Mouse (Mus musculus): ENCODE measurements at regions not wholly inside any gene's neighbourhood (a gene's known extent, or its start where the extent isn't known, plus 50 kb on each side); places are given as distances from the start of the nearest gene placed in this dataset.

DNA sequence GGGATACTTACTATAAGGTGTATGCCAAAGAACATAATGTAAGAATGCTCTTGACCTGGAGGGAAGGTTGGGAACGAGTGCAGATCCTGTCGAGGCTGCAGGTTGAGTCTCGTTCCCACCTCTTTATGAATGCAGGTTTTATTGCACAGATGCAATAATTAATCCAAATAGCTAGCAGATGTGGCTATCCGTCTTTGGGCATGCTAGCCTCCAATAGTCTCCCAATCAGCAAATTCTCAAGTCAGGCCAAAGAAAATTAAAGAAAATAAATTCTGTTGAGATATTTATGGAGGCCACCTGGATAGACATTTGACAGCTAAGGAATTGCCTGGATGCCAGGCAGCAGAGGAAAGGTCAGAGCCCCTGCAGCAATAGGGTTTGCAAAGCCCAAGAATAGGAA lies 175.7 kb upstream of the Spag17 start:
- no peak for DNase-seq (ENCODE audit: low spot score)

DNA sequence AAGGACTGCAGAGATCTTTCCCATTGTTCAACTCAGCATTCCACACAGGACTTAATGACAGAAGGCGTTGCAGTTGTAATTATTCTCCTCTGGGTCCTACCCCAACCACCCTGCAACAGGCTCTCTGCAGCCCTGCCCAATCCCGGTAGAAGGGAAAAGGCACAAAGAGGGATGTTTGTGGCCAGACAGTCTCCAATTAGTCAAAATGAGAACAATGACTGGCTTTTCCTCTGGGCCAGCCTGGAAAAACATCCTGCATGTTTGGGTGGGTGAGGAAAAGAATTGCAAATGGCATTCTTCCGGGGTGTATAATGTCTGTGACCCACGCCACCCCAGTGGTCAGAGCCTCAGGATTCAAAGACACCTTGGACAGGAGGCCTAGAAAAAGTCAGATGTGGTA lies 168.8 kb upstream of the Spag17 start:
- no peak for DNase-seq (ENCODE audit: low spot score)

DNA sequence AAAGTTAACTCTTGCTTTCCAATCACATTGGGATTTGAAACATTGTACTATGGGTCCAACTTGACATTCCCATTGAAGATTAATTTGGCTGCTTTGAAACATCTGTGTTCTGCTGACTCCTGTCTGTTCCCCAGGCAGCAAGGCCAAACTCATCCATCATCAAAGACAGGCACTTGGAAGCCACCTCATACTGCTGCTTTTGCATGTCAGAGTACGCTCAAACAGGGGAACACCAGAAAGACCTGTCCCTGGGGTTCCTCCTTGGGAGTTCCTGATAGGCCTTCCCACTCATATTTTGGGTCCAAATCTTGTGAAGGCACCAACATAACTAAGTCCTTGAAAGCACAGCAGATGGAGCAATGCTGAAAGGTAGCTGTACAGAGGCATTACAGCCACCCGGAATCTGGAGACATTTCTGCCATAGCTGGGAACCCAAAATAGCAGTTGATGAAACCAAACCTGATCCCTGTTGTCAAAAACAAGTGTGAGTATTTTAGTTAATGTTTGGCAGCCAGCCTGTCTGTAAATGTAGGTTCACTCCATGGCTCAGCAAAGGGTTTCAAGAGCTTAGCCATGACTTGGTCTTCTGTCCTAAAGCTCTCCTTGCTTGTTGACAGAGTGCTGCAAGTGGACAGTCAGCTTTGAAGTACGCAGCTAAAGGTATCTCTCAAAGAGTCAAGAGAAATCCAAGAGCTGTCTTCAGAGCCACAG lies 147.0 kb upstream of the Spag17 start:
- DNase-seq (ENCODE audit: low spot score) = peak; percentile 46

DNA sequence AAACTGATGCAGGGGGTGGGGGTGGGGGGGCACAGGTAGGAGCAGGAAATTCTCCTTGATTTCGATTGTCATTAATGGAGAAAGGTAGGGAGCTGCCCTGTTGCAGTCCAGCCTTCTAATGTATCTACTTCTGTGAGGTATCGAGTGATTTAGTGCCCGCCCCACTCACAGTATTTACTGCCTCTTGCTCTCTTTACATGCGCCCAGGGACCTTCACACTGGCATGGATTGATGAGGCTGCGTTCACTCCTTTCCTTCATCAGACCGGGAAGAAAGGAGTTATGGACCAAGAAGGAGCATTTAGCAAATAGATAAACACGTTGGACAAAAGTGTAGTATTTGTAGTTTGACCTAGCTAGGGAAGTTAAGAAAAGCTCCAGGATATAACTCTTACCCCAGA lies 145.6 kb upstream of the Spag17 start:
- no peak for DNase-seq (ENCODE audit: low spot score)

DNA sequence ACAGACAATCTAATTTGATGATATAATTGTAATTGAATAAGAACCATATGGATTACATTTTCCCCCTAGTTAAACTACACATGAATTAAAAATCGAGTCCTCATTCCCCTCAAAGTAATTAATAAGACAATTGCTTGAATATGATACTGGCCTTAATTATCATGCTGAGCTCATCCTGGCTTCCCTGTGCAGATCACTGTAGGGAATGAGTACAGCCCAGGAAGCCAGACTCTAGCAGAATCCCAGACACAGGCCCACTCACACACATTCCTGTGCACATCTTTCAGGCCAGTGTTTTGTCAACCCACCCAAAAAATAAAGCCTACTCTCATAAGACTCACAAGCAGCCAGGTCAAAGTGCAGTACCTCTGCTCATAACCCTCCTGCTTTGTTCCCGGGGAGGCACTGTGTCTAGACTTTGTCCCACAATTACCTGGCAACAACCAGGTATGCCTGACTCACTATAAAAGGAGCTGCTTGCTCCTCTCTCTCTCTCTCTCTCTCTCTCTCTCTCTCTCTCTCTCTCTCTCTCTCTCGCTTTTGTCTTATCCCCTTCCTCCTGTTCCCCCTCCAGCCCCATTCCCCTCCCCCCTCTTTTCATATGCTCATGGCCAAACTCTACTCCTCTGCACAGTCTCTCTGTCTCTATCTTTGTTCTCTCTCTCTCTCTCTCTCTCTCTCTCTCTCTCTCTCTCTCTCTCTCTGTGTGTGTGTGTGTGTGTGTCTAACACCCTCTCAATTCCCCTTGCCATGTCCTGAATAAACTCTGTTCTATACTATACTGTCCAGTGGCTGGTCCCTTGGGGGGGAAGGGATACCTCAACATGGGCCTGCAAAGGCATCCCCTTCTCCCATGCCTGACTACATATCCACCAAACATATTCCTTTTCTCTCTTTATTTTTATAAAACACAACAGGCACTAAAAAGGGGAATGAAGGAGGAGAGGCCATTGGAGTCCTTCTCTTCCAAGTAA lies 143.7 kb upstream of the Spag17 start:
- no peak for DNase-seq (ENCODE audit: low spot score)

DNA sequence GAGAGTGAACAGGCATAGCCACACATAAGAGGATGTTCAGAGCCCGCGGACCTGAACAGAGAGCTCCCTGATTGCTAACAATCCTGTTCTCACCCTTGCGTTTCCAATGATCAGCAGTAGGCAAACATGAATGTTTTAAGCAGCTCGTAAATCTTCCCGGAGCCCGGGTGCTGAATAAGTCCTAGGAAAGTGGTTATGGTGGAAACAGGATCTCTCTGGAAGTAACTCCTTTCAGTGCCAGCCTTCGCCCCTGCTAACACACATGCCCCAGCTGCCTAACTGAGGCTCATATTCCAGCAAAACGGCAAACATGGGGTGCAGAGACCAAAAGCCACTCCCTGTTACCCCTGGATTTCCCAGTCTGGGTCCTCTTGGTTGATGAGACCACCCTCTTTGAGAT lies 135.5 kb upstream of the Spag17 start:
- no peak for DNase-seq (ENCODE audit: low spot score)

DNA sequence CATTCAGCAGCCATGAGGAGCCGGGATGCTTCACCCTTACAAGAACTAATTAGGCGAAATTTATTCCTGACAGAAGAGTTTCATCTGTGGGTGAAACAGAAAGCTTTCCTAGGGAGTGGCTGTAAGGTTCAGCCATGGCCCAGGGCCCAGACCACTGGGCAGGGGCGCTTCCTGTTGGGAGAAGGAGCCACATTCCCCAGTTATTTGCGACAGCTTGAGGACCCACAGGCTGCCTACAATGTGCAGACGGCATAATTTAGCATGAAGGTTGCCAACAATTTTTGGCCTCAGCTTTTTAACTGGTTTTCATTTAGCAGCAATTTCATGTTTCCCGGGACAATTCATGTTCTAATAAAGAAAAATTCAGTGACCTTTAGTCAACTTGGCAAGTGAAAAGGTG lies 106.7 kb upstream of the Spag17 start:
- DNase-seq (ENCODE audit: low spot score) = peak; percentile 1

DNA sequence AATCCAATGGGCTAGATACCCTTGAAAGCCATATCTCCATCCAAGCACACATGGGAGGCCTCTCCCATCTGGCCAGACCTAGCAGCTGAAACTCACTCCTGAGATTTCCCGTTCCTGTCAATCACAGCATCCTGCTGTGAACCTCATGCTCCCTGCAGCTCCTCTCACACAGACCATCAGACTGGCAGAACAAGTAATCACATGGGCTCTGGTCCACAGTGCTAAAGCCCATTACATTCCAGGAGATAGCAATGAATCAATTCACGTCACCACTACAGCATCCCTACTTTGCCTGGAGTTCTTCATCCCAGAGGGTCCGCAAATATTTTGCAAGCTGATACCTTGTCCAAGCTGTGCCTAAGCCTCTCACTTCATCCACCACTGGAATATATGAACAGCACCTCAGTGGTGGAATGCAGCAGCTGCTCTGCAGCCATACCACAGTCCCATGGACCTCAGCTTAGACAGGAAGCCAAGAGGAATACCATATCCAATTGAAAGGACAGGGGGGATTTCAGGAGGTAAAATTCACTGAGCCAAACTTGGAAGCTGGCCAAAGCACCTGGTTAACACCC lies 99.2 kb upstream of the Spag17 start:
- no peak for DNase-seq (ENCODE audit: low spot score)

DNA sequence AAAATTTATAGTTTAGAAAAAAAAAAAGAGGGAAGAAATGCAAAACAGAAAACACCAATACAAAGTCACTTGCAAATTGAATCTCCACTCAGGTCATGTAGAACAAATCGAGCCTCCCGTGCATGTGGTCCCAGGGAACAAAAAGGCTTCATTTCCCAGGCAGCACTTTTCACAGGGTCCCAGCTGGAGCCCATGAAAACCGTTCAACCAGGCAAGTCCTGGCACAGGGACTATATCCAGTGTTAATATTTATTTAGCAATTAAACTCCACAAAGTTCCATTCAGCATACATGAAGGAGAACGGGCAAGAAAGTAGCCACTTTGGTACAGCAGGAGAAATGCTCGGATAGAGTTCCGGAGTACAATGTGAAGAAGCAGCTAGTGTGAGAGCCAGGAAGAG lies 93.9 kb upstream of the Spag17 start:
- no peak for DNase-seq (ENCODE audit: low spot score)

DNA sequence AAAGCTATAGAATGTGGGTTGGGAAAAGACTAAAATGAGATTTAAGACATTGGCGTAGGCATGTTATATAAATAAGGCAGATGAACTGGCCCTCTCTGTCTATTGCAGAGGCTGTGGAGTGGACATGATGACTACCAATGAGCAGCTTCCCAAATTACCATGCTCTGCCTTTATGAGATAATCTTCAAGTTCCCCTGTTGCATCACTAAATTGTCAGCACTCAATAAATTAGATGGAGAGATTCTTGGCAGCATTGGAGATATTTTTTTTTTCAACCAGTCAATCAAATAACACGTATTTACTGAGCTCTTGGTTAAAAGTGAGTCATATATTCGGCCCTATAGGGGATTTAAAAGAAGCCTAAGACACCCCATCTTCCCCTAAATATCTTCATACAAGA lies 91.6 kb upstream of the Spag17 start:
- no peak for DNase-seq (ENCODE audit: low spot score)

DNA sequence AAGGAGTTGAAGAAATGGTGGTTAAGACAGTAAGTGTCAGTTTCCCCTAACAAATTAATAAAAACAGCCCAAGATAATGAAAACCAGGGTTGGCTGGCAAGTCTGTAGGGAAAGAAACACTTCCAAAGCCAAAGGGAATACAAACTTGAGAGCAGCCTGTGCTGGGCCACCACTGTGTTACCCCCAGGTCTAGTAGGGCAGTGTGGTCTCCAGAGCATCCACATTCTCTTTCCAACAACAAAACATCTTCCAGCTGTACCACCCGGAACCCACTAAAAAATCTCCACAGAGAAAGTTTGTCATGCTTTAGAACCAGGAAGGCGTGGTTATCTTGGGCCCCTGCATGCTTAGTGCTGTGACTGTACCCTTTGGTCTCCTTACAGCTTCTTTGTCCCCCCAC lies 89.4 kb upstream of the Spag17 start:
- DNase-seq (ENCODE audit: low spot score) = no peak

DNA sequence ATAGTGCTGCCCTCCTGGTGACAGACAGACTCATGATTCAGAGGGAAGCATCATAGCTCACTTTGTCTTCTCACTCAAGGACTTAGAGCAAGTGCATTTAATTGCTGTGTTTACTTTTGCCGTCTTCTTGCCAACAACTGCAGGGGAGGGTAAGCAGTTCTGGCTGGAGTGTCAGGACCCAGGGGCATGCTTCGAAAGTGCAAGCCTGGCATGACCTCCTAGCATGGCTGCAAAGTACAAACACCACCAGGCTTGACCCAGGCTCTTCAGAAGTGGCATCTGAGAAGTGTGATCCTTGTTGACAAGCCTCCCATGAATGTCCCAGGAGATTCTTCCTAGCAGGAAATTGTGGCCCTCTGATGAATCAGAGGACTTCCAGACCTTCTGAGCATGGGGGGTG lies 87.4 kb upstream of the Spag17 start:
- no peak for DNase-seq (ENCODE audit: low spot score)

DNA sequence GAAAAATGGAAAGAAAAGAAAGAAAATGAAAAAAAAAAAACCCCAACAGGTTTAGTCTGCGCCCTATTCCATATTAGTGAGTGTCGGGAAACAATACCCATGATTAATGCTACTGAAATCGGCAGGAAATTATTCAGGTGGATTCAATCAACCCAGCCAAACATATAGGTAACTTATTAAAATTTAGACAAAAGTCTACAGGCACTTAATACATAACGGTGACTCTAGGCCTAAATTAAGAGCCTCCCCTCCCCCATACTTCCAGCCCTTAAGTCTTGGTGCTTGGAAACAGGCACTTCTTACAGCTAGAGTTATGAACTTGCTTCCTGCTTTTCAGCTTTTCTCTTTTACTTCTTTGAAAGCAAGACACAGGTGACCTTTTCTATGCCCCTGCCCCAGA lies 74.7 kb upstream of the Spag17 start:
- DNase-seq (ENCODE audit: low spot score) = no peak

DNA sequence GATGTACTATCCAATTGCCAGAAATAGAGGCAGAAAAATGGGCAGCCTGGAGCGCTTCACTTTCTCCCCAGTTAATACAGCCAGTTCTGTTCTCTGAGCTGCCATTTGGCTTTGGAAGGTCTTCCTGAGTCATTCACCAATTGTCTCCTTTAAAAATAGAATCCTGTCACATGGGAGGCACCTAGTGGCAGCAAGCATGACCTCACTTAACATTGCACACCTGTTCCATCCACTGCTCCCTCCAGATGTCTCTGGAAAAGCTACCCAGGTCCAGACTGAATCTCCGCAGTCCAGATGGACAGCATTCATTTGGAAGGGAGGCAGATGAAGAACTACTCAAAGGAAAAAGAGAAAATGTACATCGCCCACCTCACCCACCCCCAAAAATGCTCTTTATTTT lies 73.9 kb upstream of the Spag17 start:
- DNase-seq (ENCODE audit: low spot score) = peak; percentile 31

DNA sequence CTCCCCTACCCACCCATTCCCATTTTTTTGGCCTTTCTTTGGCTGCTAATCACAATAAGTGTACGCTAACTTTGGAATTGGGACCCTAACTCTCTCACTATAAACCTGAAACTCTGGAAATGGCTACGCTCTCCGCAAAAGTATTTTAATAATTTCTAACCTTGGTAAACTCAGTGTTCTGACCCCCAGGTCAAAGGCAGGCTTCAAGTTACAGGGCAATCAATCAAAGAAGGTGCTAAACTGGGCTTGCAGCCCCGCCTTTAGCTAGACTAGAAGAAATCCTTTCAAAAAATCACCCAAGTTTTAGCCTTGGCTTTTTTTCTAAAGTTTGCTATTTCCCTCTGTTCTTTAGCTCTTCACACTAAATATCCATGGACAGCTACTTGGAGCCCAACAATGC lies 72.4 kb upstream of the Spag17 start:
- DNase-seq (ENCODE audit: low spot score) = no peak

DNA sequence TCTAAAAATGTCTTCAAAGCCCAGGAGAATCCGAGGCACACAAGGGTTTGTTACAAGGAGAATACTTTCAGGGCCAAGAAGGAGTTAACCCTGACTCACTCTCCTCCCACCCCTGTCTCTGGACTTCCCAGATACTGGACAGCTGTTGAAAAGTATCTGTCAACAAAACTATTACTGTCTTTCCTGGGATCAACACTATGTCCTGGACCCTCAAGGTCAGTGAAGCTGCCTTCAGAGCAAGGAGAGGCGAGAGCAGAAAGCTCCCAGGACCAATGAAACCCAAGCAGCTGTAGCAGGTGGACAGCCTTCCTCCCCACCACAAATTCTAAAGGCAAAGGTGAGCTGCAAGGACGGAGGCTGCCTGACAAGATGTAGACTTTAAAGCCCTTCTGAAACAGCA lies 70.1 kb upstream of the Spag17 start:
- DNase-seq (ENCODE audit: low spot score) = no peak

DNA sequence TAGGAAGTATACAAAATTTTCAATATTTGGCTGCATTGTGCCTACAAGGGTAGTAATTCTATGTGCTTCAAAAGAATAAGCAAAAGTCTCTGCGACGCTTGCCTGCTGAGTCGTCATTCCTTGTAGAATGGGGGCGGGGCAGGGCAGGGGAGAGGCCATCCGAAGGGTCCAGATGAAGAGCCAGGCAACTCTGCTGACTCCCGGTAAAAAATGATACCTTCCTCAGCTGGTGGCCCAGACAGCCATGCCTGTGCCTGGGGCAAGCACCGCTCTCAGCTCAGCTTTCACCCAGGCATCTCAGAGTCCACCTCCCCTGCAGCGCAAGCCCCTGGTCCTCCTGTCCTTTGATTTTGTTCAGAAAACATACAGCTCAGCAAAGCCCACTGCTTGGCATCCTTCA lies 67.2 kb upstream of the Spag17 start:
- DNase-seq (ENCODE audit: low spot score) = no peak

DNA sequence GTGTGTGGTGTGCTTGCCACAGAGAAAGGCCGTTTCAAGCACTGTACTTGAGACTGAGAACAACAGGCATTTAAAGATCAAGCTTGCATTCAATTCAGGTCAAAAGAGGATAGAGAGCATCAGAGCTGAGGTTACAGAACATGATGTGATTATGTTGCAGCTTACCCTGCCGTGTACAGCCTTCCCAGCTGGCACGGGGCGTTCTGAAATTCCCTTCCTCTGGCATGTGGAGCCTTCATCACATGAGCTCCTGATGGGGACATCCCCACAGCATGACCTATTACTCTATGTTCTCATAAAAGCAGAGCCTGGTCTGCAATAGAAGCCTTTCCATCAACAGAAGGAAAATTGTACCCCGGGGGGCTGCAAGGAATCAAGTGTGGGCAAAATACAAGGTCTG lies 62.5 kb upstream of the Spag17 start:
- DNase-seq (ENCODE audit: low spot score) = peak; percentile 68

DNA sequence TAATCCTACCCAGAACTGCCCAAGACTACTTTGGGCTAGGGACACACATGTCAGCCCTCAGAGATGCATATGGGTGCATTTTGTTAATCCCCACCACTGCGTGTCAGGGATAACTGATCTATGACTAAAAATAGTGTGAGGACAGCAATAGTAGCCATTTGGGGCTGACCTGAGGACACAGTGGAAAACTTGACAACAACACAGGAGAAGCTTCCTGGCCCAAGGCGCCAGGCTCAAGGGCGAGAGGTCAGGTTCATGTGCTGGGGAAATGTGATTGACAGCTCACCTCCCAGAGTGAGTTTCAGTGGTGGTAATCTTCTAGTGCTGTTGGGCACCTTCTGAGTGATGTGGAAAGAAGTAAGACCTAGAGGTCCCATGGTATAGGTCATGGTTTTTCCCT lies 62.0 kb upstream of the Spag17 start:
- DNase-seq (ENCODE audit: low spot score) = peak; percentile 26

Data from heart, adult 8-10 months (tissue).